Mouse (Mus musculus): ENCODE measurements around the gene Slc29a3. TPM values are rescaled to one million over a fixed set of nuclear protein-coding genes. Genes with fewer than 3 reads are reported as not detected.

The Slc29a3 gene
- polyA plus RNA-seq, 1 experiment from 2014 or later = 6.9 TPM

DNA sequence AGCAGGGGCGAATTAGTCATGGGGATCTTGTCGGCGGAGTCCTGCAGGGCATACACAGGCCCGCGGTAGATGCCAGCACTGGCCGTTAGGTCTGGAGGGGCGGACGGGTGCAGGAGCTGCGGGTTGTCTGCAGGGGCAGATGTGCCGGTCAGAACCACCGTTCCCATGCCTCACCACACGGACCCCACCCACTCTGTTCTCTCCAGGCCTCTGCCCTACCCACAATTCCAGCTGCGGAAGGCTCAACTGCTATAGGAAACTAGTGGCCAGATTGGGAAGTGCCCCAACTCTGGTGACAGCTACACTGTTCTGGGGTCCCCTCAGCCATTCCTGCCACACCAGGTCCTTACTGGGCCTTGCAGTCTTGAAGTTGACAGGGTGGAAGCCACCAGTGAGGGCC lies 22.0 kb upstream of the Slc29a3 start:
- H3K36me3 ChIP-seq (ENCODE audit: control insufficient read depth, insufficient read depth, low read length) = no peaks in the 10 kb centered on the region
- H3K4me3 ChIP-seq (ENCODE audit: low read depth, low read length) = no peak overlapping the region
- ATAC-seq (ENCODE audit: low FRiP score) = no peak

DNA sequence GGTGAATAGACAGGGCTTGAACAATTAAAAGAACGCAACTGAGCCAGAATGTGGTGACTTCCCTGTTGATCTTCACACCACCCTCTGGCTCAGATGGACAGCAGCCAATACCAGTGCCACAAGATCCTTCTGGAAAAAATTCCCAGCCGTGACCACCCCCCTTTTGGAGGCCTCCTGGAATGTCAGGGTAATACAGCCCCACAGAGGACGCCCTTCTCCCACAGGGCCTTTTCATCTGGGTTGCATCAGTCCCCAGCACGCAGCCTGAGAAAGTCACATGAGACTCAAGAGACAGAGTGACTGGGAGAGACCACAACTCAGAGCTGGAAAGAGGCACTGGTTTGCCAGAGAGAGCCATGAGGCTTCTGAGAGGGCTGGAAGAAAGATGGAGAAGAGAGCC lies 18.3 kb upstream of the Slc29a3 start:
- Histone ChIP-seq H3K9ac (ENCODE audit: low read length) (no peak overlapping the region), H3K9me3 (ENCODE audit: control insufficient read depth, low read length) (no peaks in the 10 kb centered on the region), H3K4me3 (ENCODE audit: low read depth, low read length) (no peak overlapping the region), H3K4me2 (no peak overlapping the region), H3K4me1 (ENCODE audit: control insufficient read depth, insufficient read depth, low read length) (no peaks in the 10 kb centered on the region), H3K27me3 (ENCODE audit: control insufficient read depth, insufficient read depth, low read length) (no peaks in the 10 kb centered on the region), H3K36me3 (ENCODE audit: control insufficient read depth, insufficient read depth, low read length) (no peaks in the 10 kb centered on the region), H3K27ac (ENCODE audit: low read depth, low read length) (no peak overlapping the region)
- WGBS = 88% methylated on average over 4 of the region's 4 CpGs
- no peak for ATAC-seq (ENCODE audit: low FRiP score)
- no peak for DNase-seq (ENCODE audit: low spot score, missing footprints)

More for the DNA sequence above, 22.0 kb upstream of the Slc29a3 start:
- H3K27me3 ChIP-seq (ENCODE audit: control insufficient read depth, insufficient read depth, low read length) = no peaks in the 10 kb centered on the region
- DNase-seq (ENCODE audit: low spot score, missing footprints) = no peak
- WGBS = 93% methylated on average over 13 of the region's 13 CpGs
- no peaks in the 10 kb centered on the region for H3K9me3 ChIP-seq (ENCODE audit: control insufficient read depth, low read length)
- H3K27ac ChIP-seq (ENCODE audit: low read depth, low read length) = no peak overlapping the region
- H3K4me2 ChIP-seq = no peak overlapping the region
- no peaks in the 10 kb centered on the region for H3K4me1 ChIP-seq (ENCODE audit: control insufficient read depth, insufficient read depth, low read length)
- no peak overlapping the region for H3K9ac ChIP-seq (ENCODE audit: low read length)

DNA sequence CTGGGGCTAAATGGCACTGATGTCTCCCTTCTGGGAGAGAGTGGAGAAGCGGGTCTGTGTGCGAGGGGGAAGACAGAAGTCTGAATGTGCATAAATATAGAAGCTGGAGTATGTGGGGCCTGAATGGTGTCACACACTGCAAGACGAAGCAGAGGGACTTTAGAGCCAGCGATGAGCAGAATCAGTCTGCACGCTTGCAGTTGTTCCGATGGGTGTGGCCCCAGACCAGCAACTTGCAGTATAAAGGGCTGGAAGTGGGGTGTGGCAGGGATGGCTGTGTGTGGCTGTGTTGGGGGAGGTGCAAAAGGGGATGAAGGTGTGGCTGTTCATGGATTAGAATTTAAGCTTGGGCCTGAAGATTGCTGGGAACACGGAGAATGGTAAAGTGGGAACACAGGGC lies 16.0 kb upstream of the Slc29a3 start:
- Histone ChIP-seq H3K9me3 (ENCODE audit: control insufficient read depth, low read length) (no peaks in the 10 kb centered on the region), H3K4me2 (no peak overlapping the region), H3K9ac (ENCODE audit: low read length) (no peak overlapping the region), H3K4me1 (ENCODE audit: control insufficient read depth, insufficient read depth, low read length) (no peaks in the 10 kb centered on the region), H3K27me3 (ENCODE audit: control insufficient read depth, insufficient read depth, low read length) (no peaks in the 10 kb centered on the region), H3K36me3 (ENCODE audit: control insufficient read depth, insufficient read depth, low read length) (no peaks in the 10 kb centered on the region), H3K4me3 (ENCODE audit: low read depth, low read length) (no peak overlapping the region), H3K27ac (ENCODE audit: low read depth, low read length) (no peak overlapping the region)
- WGBS = 86% methylated on average over 7 of the region's 7 CpGs
- ATAC-seq (ENCODE audit: low FRiP score) (no peak), DNase-seq (ENCODE audit: low spot score, missing footprints) (no peak)

DNA sequence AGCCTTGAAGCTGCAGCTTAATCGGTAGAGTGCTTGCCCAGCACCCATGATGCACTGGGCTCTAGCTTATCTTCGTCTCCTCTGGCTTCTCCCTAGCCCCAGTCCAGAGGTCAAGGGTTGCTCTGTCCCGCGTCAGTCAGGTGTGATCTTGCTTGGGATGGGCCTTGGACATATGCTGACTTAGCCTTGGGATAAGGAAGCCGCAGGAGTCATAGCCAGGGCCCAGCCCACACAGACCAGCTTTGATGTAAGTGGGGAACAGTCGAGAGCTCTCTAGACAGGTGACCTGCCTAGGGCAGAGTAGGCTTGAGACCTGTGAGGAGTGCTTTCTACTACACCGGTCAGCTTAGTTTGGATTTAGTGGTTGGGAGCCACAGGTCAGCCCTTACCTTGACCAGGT lies 14.8 kb upstream of the Slc29a3 start:
- no peak overlapping the region for H3K4me3 ChIP-seq (ENCODE audit: low read depth, low read length)
- WGBS = 92% methylated on average over 7 of the region's 7 CpGs

DNA sequence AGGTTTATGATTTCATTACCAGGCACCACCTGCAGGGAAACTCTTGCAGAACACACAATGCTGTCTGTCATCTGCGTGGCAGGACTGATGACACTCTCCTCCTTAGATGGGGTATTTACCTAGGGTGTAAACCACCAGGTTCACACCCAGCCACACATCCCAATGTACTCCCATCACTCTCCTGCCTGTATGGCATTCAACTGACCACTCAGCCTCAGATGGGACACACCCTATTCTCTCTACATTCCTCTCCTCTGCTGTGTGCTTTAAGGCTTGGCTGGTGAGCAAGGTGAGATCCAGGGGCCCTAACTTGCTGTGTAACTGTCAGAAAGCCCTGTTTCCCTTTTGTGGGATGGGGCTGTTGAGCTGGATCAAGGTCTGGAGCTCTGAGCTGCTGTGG lies 9.5 kb upstream of the Slc29a3 start:
- no peak overlapping the region for H3K4me3 ChIP-seq (ENCODE audit: low read depth, low read length)
- no peaks in the 10 kb centered on the region for H3K36me3 ChIP-seq (ENCODE audit: control insufficient read depth, insufficient read depth, low read length)
- no peak overlapping the region for H3K9ac ChIP-seq (ENCODE audit: low read length)
- ATAC-seq (ENCODE audit: low FRiP score) (no peak), DNase-seq (ENCODE audit: low spot score, missing footprints) (no peak)
- no peaks in the 10 kb centered on the region for H3K4me1 ChIP-seq (ENCODE audit: control insufficient read depth, insufficient read depth, low read length)
- 75% methylated on average over 1 of the region's 1 CpGs for WGBS
- no peak overlapping the region for H3K27ac ChIP-seq (ENCODE audit: low read depth, low read length)
- H3K9me3 ChIP-seq (ENCODE audit: control insufficient read depth, low read length) = no peaks in the 10 kb centered on the region
- H3K27me3 ChIP-seq (ENCODE audit: control insufficient read depth, insufficient read depth, low read length) = no peaks in the 10 kb centered on the region
- no peak overlapping the region for H3K4me2 ChIP-seq

More for the DNA sequence above, 14.8 kb upstream of the Slc29a3 start:
- ATAC-seq (ENCODE audit: low FRiP score) (no peak), DNase-seq (ENCODE audit: low spot score, missing footprints) (no peak)
- no peaks in the 10 kb centered on the region for H3K27me3 ChIP-seq (ENCODE audit: control insufficient read depth, insufficient read depth, low read length)
- H3K4me1 ChIP-seq (ENCODE audit: control insufficient read depth, insufficient read depth, low read length) = no peaks in the 10 kb centered on the region
- H3K36me3 ChIP-seq (ENCODE audit: control insufficient read depth, insufficient read depth, low read length) = no peaks in the 10 kb centered on the region
- H3K27ac ChIP-seq (ENCODE audit: low read depth, low read length) = no peak overlapping the region
- no peaks in the 10 kb centered on the region for H3K9me3 ChIP-seq (ENCODE audit: control insufficient read depth, low read length)
- H3K4me2 ChIP-seq = no peak overlapping the region
- H3K9ac ChIP-seq (ENCODE audit: low read length) = no peak overlapping the region

DNA sequence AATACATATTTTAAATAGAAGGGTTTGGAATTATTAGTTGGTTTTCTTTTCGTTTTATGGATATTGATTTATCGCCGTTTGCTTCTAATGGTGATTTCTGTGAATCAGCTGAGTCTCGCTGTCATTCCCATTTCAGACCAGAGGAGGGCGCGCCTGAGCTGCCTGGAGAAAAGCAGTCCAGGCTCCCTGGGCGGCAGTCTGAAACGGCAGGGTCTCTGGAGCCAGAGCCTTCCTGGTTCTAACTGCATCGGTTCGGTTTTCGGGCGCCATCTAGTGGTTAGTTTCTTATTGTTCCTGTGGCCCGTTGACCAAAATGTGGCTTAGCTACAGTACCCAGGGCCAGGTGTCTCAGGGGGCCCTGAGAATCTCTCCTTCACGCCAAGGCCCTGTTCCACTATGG lies 7.8 kb upstream of the Slc29a3 start:
- peak; percentile 99 for DNase-seq (ENCODE audit: low spot score, missing footprints)
- Histone ChIP-seq H3K27me3 (ENCODE audit: control insufficient read depth, insufficient read depth, low read length) (no peaks in the 10 kb centered on the region), H3K4me1 (ENCODE audit: control insufficient read depth, insufficient read depth, low read length) (no peaks in the 10 kb centered on the region), H3K9me3 (ENCODE audit: control insufficient read depth, low read length) (no peaks in the 10 kb centered on the region), H3K4me3 (ENCODE audit: low read depth, low read length) (no peak overlapping the region), H3K4me2 (no peak overlapping the region), H3K36me3 (ENCODE audit: control insufficient read depth, insufficient read depth, low read length) (no peaks in the 10 kb centered on the region), H3K9ac (ENCODE audit: low read length) (no peak overlapping the region), H3K27ac (ENCODE audit: low read depth, low read length) (no peak overlapping the region)
- ATAC-seq (ENCODE audit: low FRiP score) = peak; percentile 85
- 9% methylated on average over 14 of the region's 14 CpGs for WGBS

DNA sequence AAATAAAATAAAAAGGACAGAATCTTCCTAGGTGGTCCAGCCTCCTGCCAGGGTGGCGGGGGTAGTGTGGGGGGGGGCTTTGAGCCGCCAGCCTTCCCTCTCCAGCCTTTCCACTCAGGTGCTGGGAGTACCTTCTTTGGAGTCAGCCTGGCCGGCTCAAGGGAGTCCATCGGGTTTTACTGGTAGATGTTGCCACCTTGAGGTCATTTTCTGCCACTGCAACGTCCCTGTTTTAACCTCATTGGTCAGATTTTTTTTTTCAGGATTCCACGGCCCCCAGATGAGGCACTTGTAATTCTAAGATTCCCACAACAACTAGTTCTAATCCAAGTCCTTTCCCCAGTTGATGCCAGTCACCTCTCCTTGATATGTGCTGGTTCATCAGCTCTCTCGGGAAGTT lies 4.4 kb upstream of the Slc29a3 start:
- peak; percentile 97 for DNase-seq (ENCODE audit: low spot score, missing footprints)
- Histone ChIP-seq H3K27me3 (ENCODE audit: control insufficient read depth, insufficient read depth, low read length) (no peaks in the 10 kb centered on the region), H3K36me3 (ENCODE audit: control insufficient read depth, insufficient read depth, low read length) (no peaks in the 10 kb centered on the region), H3K4me3 (ENCODE audit: low read depth, low read length) (no peak overlapping the region), H3K9ac (ENCODE audit: low read length) (no peak overlapping the region), H3K9me3 (ENCODE audit: control insufficient read depth, low read length) (no peaks in the 10 kb centered on the region), H3K27ac (ENCODE audit: low read depth, low read length) (no peak overlapping the region), H3K4me2 (no peak overlapping the region), H3K4me1 (ENCODE audit: control insufficient read depth, insufficient read depth, low read length) (peaks cover 3% of the 10 kb centered on the region; the same call in 1 of the 2 replicates)
- 6% methylated on average over 7 of the region's 7 CpGs for WGBS
- ATAC-seq (ENCODE audit: low FRiP score) = no peak

DNA sequence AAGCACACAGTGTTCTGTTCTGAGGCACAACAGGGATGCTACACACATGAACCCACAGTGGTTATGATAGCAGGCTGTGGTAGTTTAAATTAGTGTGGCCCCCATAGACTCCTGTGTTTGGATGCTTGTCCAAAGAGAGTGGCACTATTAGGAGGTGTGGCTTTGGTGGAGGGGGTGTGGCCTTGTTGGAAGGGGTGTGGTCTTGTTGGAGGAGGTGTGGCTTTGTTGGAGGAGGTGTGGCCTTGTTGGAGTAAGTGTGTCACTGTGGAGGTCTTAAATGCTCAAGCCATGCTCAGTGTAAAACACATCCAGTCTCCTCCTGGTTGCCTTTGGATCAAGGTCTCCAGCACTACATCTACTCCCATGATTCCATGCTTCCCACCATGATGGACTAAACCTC lies 3.6 kb upstream of the Slc29a3 start:
- Histone ChIP-seq H3K36me3 (ENCODE audit: control insufficient read depth, insufficient read depth, low read length) (no peaks in the 10 kb centered on the region), H3K9me3 (ENCODE audit: control insufficient read depth, low read length) (no peaks in the 10 kb centered on the region), H3K27ac (ENCODE audit: low read depth, low read length) (no peak overlapping the region), H3K27me3 (ENCODE audit: control insufficient read depth, insufficient read depth, low read length) (no peaks in the 10 kb centered on the region), H3K4me1 (ENCODE audit: control insufficient read depth, insufficient read depth, low read length) (peaks cover 4% of the 10 kb centered on the region; the same call in 1 of the 2 replicates), H3K4me3 (ENCODE audit: low read depth, low read length) (no peak overlapping the region), H3K9ac (ENCODE audit: low read length) (no peak overlapping the region), H3K4me2 (no peak overlapping the region)
- DNase-seq (ENCODE audit: low spot score, missing footprints) (no peak), ATAC-seq (ENCODE audit: low FRiP score) (no peak)

DNA sequence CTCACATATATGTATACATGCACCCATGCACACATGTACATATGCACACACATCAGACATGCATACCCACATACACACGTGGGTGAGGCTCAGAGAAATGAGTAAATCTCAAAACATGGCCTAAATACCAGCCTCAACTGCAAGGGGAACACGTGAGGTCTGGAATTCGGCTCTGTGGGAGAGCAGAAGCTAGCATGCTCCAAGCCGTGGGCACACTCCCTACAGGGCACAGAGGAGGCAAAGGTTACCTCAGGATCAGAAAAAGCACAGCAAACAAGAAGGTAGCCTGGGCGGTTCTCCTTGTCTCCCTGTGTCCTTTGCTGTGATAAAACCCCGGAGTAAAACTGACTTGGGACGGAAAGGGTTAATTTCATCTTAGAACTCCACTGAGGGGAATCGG lies 1.3 kb upstream of the Slc29a3 start:
- Histone ChIP-seq H3K9ac (ENCODE audit: low read length) (no peak overlapping the region), H3K27me3 (ENCODE audit: control insufficient read depth, insufficient read depth, low read length) (no peaks in the 10 kb centered on the region), H3K4me3 (ENCODE audit: low read depth, low read length) (no peak overlapping the region), H3K4me1 (ENCODE audit: control insufficient read depth, insufficient read depth, low read length) (peaks cover 4% of the 10 kb centered on the region; the same call in 1 of the 2 replicates), H3K27ac (ENCODE audit: low read depth, low read length) (no peak overlapping the region), H3K4me2 (no peak overlapping the region), H3K9me3 (ENCODE audit: control insufficient read depth, low read length) (no peaks in the 10 kb centered on the region), H3K36me3 (ENCODE audit: control insufficient read depth, insufficient read depth, low read length) (no peaks in the 10 kb centered on the region)
- no peak for DNase-seq (ENCODE audit: low spot score, missing footprints)
- WGBS = 72% methylated on average over 8 of the region's 8 CpGs
- ATAC-seq (ENCODE audit: low FRiP score) = no peak

DNA sequence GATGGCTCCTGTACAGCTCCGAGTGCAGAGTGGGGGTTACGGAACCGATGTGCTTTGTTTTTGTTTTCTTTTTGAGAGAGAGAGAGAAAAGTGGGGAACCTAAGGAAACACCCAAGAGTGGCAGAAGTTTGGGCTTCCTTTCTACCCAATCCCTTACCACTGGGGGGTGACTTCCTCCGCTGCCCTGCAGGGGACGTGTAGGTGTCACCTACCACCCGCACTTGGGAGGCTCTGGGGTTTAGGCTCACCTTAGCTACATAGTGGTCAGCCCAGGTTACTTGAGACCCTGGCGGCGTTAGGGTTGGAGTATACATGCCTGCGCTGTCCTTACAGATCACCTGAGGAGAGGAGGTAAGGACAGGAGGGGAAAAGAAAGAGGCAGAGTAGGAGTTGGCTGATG lies 667 bp upstream of the Slc29a3 start:
- WGBS = 76% methylated on average over 9 of the region's 9 CpGs
- DNase-seq (ENCODE audit: low spot score, missing footprints) (no peak), ATAC-seq (ENCODE audit: low FRiP score) (no peak)
- peaks cover 4% of the 10 kb centered on the region; the same call in 1 of the 2 replicates for H3K4me1 ChIP-seq (ENCODE audit: control insufficient read depth, insufficient read depth, low read length)
- H3K4me2 ChIP-seq = no peak overlapping the region
- peak overlapping the region; percentile 59; the same call in 1 of the 2 replicates for H3K9ac ChIP-seq (ENCODE audit: low read length)
- H3K27me3 ChIP-seq (ENCODE audit: control insufficient read depth, insufficient read depth, low read length) = no peaks in the 10 kb centered on the region
- H3K4me3 ChIP-seq (ENCODE audit: low read depth, low read length) = no peak overlapping the region
- H3K9me3 ChIP-seq (ENCODE audit: control insufficient read depth, low read length) = no peaks in the 10 kb centered on the region
- H3K36me3 ChIP-seq (ENCODE audit: control insufficient read depth, insufficient read depth, low read length) = no peaks in the 10 kb centered on the region
- no peak overlapping the region for H3K27ac ChIP-seq (ENCODE audit: low read depth, low read length)

Data from midbrain, embryonic 11.5 days (tissue).